Mouse (Mus musculus): Measurements from ENCODE around the gene Cttnbp2.

GRCm38 (mm10) chr6:18408445-18408844 lies 106.2 kb downstream of the Cttnbp2 start:
- TF ChIP-seq CHD2 (IDR thresholded peaks at IDR 0.05; ENCODE audit: low read depth, low read length) (no peak), ZC3H11A (IDR thresholded peaks at IDR 0.05; ENCODE audit: borderline replicate concordance, low read depth, low read length) (no peak), HCFC1 (IDR thresholded peaks at IDR 0.05; ENCODE audit: borderline replicate concordance, insufficient read depth, low read length) (no peak), ZNF384 (IDR thresholded peaks at IDR 0.05; ENCODE audit: low read depth, low read length) (no peak), MAFK (IDR thresholded peaks at IDR 0.05; ENCODE audit: insufficient read depth, low read depth, low read length) (no peak)
